Mouse (Mus musculus): ENCODE measurements around the gene Pln. TPM values are rescaled to one million over a fixed set of nuclear protein-coding genes. Genes with fewer than 3 reads are reported as not detected.

Pln gene
- polyA plus RNA-seq, 1 experiment from 2014 or later, result 2.1 TPM

- Histone ChIP-seq H3K9me3 (replicated peaks) (no peaks in the 10 kb centered on the region), H3K36me3 (no peaks in the 10 kb centered on the region), H3K4me2 (replicated peaks) (no peak overlapping the region), H3K4me3 (no peak overlapping the region), H3K27me3 (no peaks in the 10 kb centered on the region), H3K9ac (no peak overlapping the region), H3K27ac (no peak overlapping the region), H3K4me1 (no peaks in the 10 kb centered on the region)
- no peak for ATAC-seq (ENCODE audit: low FRiP score)
- 74% methylated on average over 6 of the region's 6 CpGs for WGBS
Observed at GRCm38 (mm10) chr10:53343384-53343783, 5.9 kb downstream of the Pln start.

GRCm38 (mm10) chr10:53343865-53344264 lies 6.4 kb downstream of the Pln start:
- Histone ChIP-seq H3K4me3 (no peak overlapping the region), H3K4me2 (replicated peaks) (no peak overlapping the region), H3K27ac (no peak overlapping the region), H3K4me1 (no peaks in the 10 kb centered on the region), H3K9ac (no peak overlapping the region), H3K36me3 (0 out of 2 replicates have a peak, but pooled peaks cover 3% of the 10 kb centered on the region), H3K27me3 (no peaks in the 10 kb centered on the region), H3K9me3 (replicated peaks) (no peaks in the 10 kb centered on the region)
- ATAC-seq (ENCODE audit: low FRiP score), result no peak
- WGBS, result 67% methylated on average over 10 of the region's 10 CpGs

- Histone ChIP-seq H3K36me3 (0 out of 2 replicates have a peak, but pooled peaks cover 5% of the 10 kb centered on the region), H3K4me2 (replicated peaks) (no peak overlapping the region), H3K4me1 (no peaks in the 10 kb centered on the region), H3K4me3 (no peak overlapping the region), H3K27me3 (no peaks in the 10 kb centered on the region), H3K27ac (no peak overlapping the region), H3K9ac (no peak overlapping the region), H3K9me3 (replicated peaks) (no peaks in the 10 kb centered on the region)
- ATAC-seq (ENCODE audit: low FRiP score), result no peak
- 87% methylated on average over 4 of the region's 4 CpGs for WGBS
Observed at GRCm38 (mm10) chr10:53345508-53345907, 8.0 kb downstream of the Pln start.

- H3K27me3 ChIP-seq, result no peaks in the 10 kb centered on the region
- H3K36me3 ChIP-seq, result 0 out of 2 replicates have a peak, but pooled peaks cover 5% of the 10 kb centered on the region
- no peak overlapping the region for H3K9ac ChIP-seq
- no peak overlapping the region for H3K4me3 ChIP-seq
- H3K4me1 ChIP-seq, result no peaks in the 10 kb centered on the region
- WGBS, result 54% methylated on average over 3 of the region's 3 CpGs
- no peaks in the 10 kb centered on the region for H3K9me3 ChIP-seq (replicated peaks)
- H3K4me2 ChIP-seq (replicated peaks), result no peak overlapping the region
- no peak for ATAC-seq (ENCODE audit: low FRiP score)
- H3K27ac ChIP-seq, result no peak overlapping the region
Observed at GRCm38 (mm10) chr10:53346506-53346905, 9.0 kb downstream of the Pln start.

GRCm38 (mm10) chr10:53346916-53347315 lies 9.4 kb downstream of the Pln start:
- no peak overlapping the region for H3K4me3 ChIP-seq
- H3K9ac ChIP-seq, result no peak overlapping the region
- no peaks in the 10 kb centered on the region for H3K9me3 ChIP-seq (replicated peaks)
- WGBS, result 90% methylated on average over 5 of the region's 5 CpGs
- H3K4me1 ChIP-seq, result no peaks in the 10 kb centered on the region
- H3K4me2 ChIP-seq (replicated peaks), result no peak overlapping the region
- H3K27ac ChIP-seq, result no peak overlapping the region
- ATAC-seq (ENCODE audit: low FRiP score), result no peak
- 0 out of 2 replicates have a peak, but pooled peaks cover 5% of the 10 kb centered on the region for H3K36me3 ChIP-seq
- H3K27me3 ChIP-seq, result no peaks in the 10 kb centered on the region

GRCm38 (mm10) chr10:53347787-53348755 lies 10.6 kb downstream of the Pln start:
- no peaks in the 10 kb centered on the region for H3K27me3 ChIP-seq
- ATAC-seq (ENCODE audit: low FRiP score), result peak; percentile 52; the same call in 1 of the 2 replicates
- 61% methylated on average over 10 of the region's 10 CpGs for WGBS

GRCm38 (mm10) chr10:53349254-53349653 lies 11.8 kb downstream of the Pln start:
- Histone ChIP-seq H3K9ac (no peak overlapping the region), H3K36me3 (0 out of 2 replicates have a peak, but pooled peaks cover 5% of the 10 kb centered on the region), H3K9me3 (replicated peaks) (no peaks in the 10 kb centered on the region), H3K4me1 (no peaks in the 10 kb centered on the region), H3K4me2 (replicated peaks) (no peak overlapping the region), H3K27ac (no peak overlapping the region), H3K27me3 (no peaks in the 10 kb centered on the region), H3K4me3 (no peak overlapping the region)
- no peak for ATAC-seq (ENCODE audit: low FRiP score)
- WGBS, result 87% methylated on average over 1 of the region's 1 CpGs

More at GRCm38 (mm10) chr10:53347787-53348755, 10.6 kb downstream of the Pln start:
- Histone ChIP-seq H3K36me3 (0 out of 2 replicates have a peak, but pooled peaks cover 5% of the 10 kb centered on the region), H3K4me3 (no peak overlapping the region), H3K9me3 (replicated peaks) (no peaks in the 10 kb centered on the region), H3K27ac (no peak overlapping the region), H3K4me2 (replicated peaks) (no peak overlapping the region), H3K4me1 (no peaks in the 10 kb centered on the region), H3K9ac (no peak overlapping the region)

GRCm38 (mm10) chr10:53353665-53354064 lies 16.2 kb downstream of the Pln start:
- ATAC-seq (ENCODE audit: low FRiP score), result no peak
- Histone ChIP-seq H3K9me3 (replicated peaks) (no peaks in the 10 kb centered on the region), H3K27ac (no peak overlapping the region), H3K4me2 (replicated peaks) (no peak overlapping the region), H3K27me3 (no peaks in the 10 kb centered on the region), H3K9ac (no peak overlapping the region), H3K36me3 (peaks cover 8% of the 10 kb centered on the region), H3K4me1 (peaks cover 3% of the 10 kb centered on the region; the same call in 1 of the 2 replicates), H3K4me3 (no peak overlapping the region)
- 86% methylated on average over 3 of the region's 3 CpGs for WGBS

- Histone ChIP-seq H3K36me3 (peaks cover 5% of the 10 kb centered on the region), H3K4me1 (peaks cover 3% of the 10 kb centered on the region; the same call in 1 of the 2 replicates)
- 92% methylated on average over 3 of the region's 3 CpGs for WGBS
Observed at GRCm38 (mm10) chr10:53359016-53359415, 21.5 kb downstream of the Pln start.

GRCm38 (mm10) chr10:53364311-53364710 lies 26.8 kb downstream of the Pln start:
- ATAC-seq (ENCODE audit: low FRiP score), result no peak
- H3K36me3 ChIP-seq, result no peaks in the 10 kb centered on the region
- no peak overlapping the region for H3K4me3 ChIP-seq
- no peaks in the 10 kb centered on the region for H3K4me1 ChIP-seq
- H3K9ac ChIP-seq, result no peak overlapping the region
- H3K9me3 ChIP-seq (replicated peaks), result no peaks in the 10 kb centered on the region
- no peak overlapping the region for H3K27ac ChIP-seq
- no peak overlapping the region for H3K4me2 ChIP-seq (replicated peaks)
- H3K27me3 ChIP-seq, result no peaks in the 10 kb centered on the region

More at GRCm38 (mm10) chr10:53359016-53359415, 21.5 kb downstream of the Pln start:
- no peak for ATAC-seq (ENCODE audit: low FRiP score)
- H3K4me2 ChIP-seq (replicated peaks), result no peak overlapping the region
- H3K27ac ChIP-seq, result no peak overlapping the region
- no peak overlapping the region for H3K9ac ChIP-seq
- H3K9me3 ChIP-seq (replicated peaks), result no peaks in the 10 kb centered on the region
- no peak overlapping the region for H3K4me3 ChIP-seq
- no peaks in the 10 kb centered on the region for H3K27me3 ChIP-seq

GRCm38 (mm10) chr10:53367265-53367664 lies 29.8 kb downstream of the Pln start:
- ATAC-seq (ENCODE audit: low FRiP score), result no peak
- 93% methylated on average over 2 of the region's 2 CpGs for WGBS

GRCm38 (mm10) chr10:53373885-53374578 lies 36.6 kb downstream of the Pln start:
- Histone ChIP-seq H3K27ac (no peak overlapping the region), H3K4me1 (peaks cover 13% of the 10 kb centered on the region), H3K9me3 (replicated peaks) (peaks cover 9% of the 10 kb centered on the region; the same call in 1 of the 2 replicates), H3K36me3 (no peaks in the 10 kb centered on the region), H3K27me3 (no peaks in the 10 kb centered on the region), H3K4me2 (replicated peaks) (no peak overlapping the region), H3K4me3 (no peak overlapping the region), H3K9ac (no peak overlapping the region)
- no peak for ATAC-seq (ENCODE audit: low FRiP score)
- 92% methylated on average over 6 of the region's 6 CpGs for WGBS

More at GRCm38 (mm10) chr10:53367265-53367664, 29.8 kb downstream of the Pln start:
- Histone ChIP-seq H3K4me3 (no peak overlapping the region), H3K27me3 (no peaks in the 10 kb centered on the region), H3K36me3 (no peaks in the 10 kb centered on the region), H3K4me1 (no peaks in the 10 kb centered on the region), H3K4me2 (replicated peaks) (no peak overlapping the region), H3K9me3 (replicated peaks) (peaks cover 6% of the 10 kb centered on the region; the same call in 1 of the 2 replicates), H3K27ac (no peak overlapping the region), H3K9ac (no peak overlapping the region)
